Mouse (Mus musculus) forebrain, embryonic 13.5 days (tissue): ENCODE results near the gene Rnf180. TPM values are rescaled to one million over a fixed set of nuclear protein-coding genes. Genes with fewer than 3 reads are reported as not detected.

Experiments used
- ATAC-seq: fragments of 200-750 bp; cut with Nextera tagmentation; 2 replicates; pipeline ENCODE4 v1.8.0; 2017
- H3K27ac ChIP-seq: fragments of 300-500 bp; sonication (generic); 2 replicates; pipeline ENCODE4 v1.5.1; 2015; ENCODE audit warnings: inconsistent platforms, mild to moderate bottlenecking, moderate library complexity
- H3K27me3 ChIP-seq: fragments of 300-500 bp; sonication (generic); 2 replicates; pipeline ENCODE4 v1.6.1; 2015; ENCODE audit warnings: mild to moderate bottlenecking, inconsistent platforms
- H3K36me3 ChIP-seq: fragments of 300-500 bp; sonication (generic); 2 replicates; pipeline ENCODE4 v1.6.1; 2015; ENCODE audit warnings: mild to moderate bottlenecking, inconsistent platforms; ENCODE audit not compliant: poor library complexity, severe bottlenecking
- H3K4me1 ChIP-seq: fragments of 300-500 bp; sonication (generic); 2 replicates; pipeline ENCODE4 v1.6.1; 2015; ENCODE audit warnings: inconsistent platforms
- H3K4me2 ChIP-seq: fragments of 300-500 bp; sonication (generic); 2 replicates; pipeline ENCODE4 v1.6.1; 2015; ENCODE audit warnings: inconsistent platforms, mild to moderate bottlenecking, moderate library complexity
- H3K4me3 ChIP-seq: fragments of 300-500 bp; sonication (generic); 2 replicates; pipeline ENCODE4 v1.5.1; 2015; ENCODE audit warnings: mild to moderate bottlenecking, inconsistent platforms
- H3K9ac ChIP-seq: fragments of 300-500 bp; sonication (generic); 2 replicates; pipeline ENCODE4 v1.6.1; 2015; ENCODE audit warnings: mild to moderate bottlenecking, inconsistent platforms
- H3K9me3 ChIP-seq: fragments of 300-500 bp; sonication (generic); replicated peaks from 2 replicates; pipeline ENCODE4 v1.6.1; 2016; ENCODE audit warnings: inconsistent platforms
- WGBS: fragments of 180-500 bp; shearing (Covaris S2); methylation state at CpG from one replicate; pipeline ENCODE4 v1.1.7; 2015; 5-methylcytosine and 5-hydroxymethylcytosine counted together
- polyA plus RNA-seq: library from polyadenylated mRNA; unstranded; fragments of >200 nt; fragmentation: Nextera tagmentation; extraction: Ambion mirVana; gene quantifications from 2 replicates; pipeline ENCODE4 v1.2.1, GENCODE M21; 2015

The Rnf180 gene
- polyA plus RNA-seq, 1 experiment from 2014 or later, result 25.5 TPM

DNA sequence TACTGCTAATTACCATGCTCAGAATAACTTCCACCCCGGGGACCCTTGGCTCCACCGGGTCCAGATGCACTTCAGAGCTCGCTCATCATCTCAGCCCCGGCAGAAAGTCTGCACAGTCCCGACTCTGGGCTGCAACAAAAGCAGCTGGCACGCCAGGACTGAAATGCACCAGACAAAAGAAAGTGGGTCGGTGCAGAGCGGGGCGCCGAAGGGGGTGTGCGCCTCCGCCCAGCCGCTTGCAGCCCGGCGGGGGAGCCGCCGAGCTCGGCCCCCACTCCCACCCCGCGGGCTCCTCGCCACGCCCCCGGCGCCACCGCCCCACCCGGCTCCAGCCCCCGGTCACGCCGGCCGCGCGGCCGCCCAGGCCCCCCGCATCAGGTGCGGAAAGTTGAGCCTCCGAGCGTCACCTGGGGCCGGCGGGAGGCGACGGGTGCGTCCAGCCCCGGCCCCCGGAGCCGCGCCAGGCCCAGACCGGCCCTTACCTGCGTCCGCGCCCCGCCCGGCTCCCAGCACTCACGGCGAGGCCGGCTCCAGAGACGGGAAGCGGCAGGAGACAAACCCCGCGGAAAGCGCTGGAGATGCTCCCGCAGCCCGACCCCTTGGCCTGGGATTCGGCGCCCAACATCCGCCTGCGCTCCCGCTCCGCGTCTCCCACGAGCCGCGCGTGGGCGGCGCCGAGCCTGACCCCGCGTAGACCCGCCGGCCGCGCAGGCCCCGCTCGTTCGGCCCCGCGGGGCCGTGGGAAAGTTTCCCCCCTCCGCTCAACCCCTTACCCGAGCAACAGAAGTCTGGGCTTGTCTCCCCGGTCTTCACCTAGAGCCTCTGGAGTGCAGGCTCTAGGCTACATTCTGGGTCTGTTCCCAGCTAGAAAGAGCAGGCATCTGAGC lies 591 bp downstream of the Rnf180 start:
- Histone ChIP-seq H3K4me2 (peak overlapping the region; percentile 80), H3K27ac (peak overlapping the region; percentile 84), H3K36me3 (peaks cover 6% of the 10 kb centered on the region), H3K27me3 (no peaks in the 10 kb centered on the region), H3K4me1 (peaks cover 36% of the 10 kb centered on the region), H3K9ac (peak overlapping the region; percentile 94), H3K4me3 (peak overlapping the region; percentile 87), H3K9me3 (no peaks in the 10 kb centered on the region)
- ATAC-seq, result peak; percentile 90
- WGBS, result 0% methylated on average over 58 of the region's 91 CpGs

DNA sequence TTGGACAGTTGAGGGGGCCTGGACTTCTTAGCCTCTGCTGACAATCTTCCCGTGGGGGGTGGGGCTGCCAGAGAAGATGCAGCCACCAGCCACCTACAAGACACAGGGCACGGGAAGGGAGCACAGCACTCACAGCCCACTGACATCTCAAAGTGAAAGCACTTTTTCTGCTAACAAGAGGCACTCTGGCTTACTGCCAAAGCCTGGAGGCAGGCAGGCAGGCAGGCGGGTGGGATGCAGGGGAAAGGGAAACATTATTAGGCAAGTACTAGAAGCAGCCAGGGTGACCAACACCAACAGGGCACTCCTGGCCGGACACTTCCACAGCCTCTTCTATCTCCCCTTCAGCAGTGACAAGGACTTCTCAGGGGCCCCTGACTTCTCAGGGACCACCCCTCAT lies 2.8 kb downstream of the Rnf180 start:
- Histone ChIP-seq H3K9ac (peak overlapping the region; percentile 45), H3K4me3 (peak overlapping the region; percentile 6)

DNA sequence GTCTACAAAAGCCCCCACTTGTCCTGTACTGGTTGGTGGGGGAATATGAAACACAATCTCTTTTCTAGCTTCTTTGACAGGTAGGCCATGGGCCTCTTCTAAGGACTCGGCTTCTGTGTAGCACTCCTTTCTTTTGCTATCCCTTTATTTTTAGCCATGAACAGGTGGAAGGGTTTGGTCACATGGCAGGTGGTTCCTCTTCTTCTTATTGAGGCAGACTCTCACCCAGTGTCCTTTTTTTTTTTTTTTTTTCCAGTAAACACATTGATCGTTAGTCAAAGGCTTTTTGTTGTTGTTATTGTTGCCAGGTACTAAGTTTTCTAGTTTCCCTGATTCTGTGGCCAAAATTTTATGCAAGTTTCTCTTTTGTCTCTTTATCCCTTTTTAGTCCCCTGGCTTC lies 4.0 kb downstream of the Rnf180 start:
- Histone ChIP-seq H3K9ac (no peak overlapping the region), H3K4me3 (no peak overlapping the region), H3K27ac (no peak overlapping the region), H3K27me3 (no peaks in the 10 kb centered on the region), H3K4me2 (no peak overlapping the region), H3K9me3 (no peaks in the 10 kb centered on the region), H3K36me3 (peaks cover 13% of the 10 kb centered on the region), H3K4me1 (peaks cover 36% of the 10 kb centered on the region)
- no peak for ATAC-seq
- 79% methylated on average over 2 of the region's 2 CpGs for WGBS

More for the DNA sequence above, 2.8 kb downstream of the Rnf180 start:
- ATAC-seq, result peak; percentile 64
- Histone ChIP-seq H3K9me3 (no peaks in the 10 kb centered on the region), H3K27ac (peak overlapping the region; percentile 83), H3K36me3 (peaks cover 13% of the 10 kb centered on the region), H3K4me2 (peak overlapping the region; percentile 80), H3K4me1 (peaks cover 36% of the 10 kb centered on the region), H3K27me3 (no peaks in the 10 kb centered on the region)
- 15% methylated on average over 4 of the region's 4 CpGs for WGBS

DNA sequence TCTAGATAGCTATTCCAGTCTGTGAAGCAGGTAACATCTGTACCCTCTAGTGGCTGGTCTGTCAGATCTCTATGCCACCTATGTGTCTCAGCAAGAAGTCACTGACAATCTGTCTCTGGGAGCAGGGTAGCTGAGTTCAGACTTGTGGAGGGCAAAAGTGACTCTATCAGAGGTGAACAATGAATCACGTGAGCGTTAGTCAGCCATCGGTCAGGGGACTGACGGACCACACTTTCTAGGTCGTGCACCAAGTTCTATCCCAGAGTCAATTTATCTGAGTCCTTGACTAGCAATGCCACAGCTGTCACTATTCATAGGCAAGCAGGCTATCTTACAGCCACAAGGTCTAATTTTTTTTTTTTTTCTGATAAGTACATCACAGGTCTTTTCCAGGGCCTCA lies 4.6 kb downstream of the Rnf180 start:
- no peaks in the 10 kb centered on the region for H3K9me3 ChIP-seq
- peaks cover 36% of the 10 kb centered on the region for H3K4me1 ChIP-seq

DNA sequence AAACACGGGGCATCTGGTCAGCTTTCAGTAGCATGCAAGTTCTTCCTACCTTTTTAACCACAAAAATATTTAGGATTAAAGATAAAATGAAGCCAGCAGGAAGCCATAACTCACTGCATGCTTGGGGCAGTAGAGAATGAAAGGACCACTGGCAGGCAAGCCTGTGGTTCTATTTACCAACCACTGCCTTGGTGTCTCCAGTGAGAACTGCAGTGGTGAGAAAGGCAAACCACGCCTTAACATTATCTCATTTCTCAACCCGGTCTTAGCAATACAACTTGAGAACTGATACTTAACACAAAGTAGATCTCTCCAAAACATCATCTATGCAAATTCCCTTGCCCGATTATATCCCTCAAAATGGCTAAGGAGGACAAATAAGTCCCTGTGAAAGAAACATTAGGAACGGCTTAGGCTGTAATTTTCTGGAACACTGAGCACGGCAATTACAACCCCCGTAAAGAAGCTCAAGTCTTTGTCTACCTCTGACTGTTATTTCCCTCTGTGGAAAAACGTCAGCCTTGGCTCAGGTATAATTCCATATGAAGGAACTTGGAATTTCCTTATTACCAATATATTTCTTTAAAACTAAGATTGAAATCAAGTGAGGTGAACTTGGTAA lies 15.1 kb downstream of the Rnf180 start:
- no peak overlapping the region for H3K4me3 ChIP-seq
- H3K9ac ChIP-seq, result no peak overlapping the region
- no peaks in the 10 kb centered on the region for H3K36me3 ChIP-seq
- H3K27ac ChIP-seq, result no peak overlapping the region; the same call in 1 of the 2 replicates
- ATAC-seq, result peak; percentile 27; the same call in 1 of the 2 replicates
- H3K9me3 ChIP-seq, result no peaks in the 10 kb centered on the region
- WGBS, result 15% methylated on average over 8 of the region's 8 CpGs
- H3K4me1 ChIP-seq, result peaks cover 10% of the 10 kb centered on the region; the same call in 1 of the 2 replicates
- no peak overlapping the region for H3K4me2 ChIP-seq
- H3K27me3 ChIP-seq, result no peaks in the 10 kb centered on the region

More for the DNA sequence above, 4.6 kb downstream of the Rnf180 start:
- WGBS, result 93% methylated on average over 5 of the region's 5 CpGs
- Histone ChIP-seq H3K4me2 (no peak overlapping the region), H3K9ac (no peak overlapping the region), H3K4me3 (no peak overlapping the region), H3K27me3 (no peaks in the 10 kb centered on the region), H3K27ac (no peak overlapping the region), H3K36me3 (peaks cover 13% of the 10 kb centered on the region)
- ATAC-seq, result no peak

DNA sequence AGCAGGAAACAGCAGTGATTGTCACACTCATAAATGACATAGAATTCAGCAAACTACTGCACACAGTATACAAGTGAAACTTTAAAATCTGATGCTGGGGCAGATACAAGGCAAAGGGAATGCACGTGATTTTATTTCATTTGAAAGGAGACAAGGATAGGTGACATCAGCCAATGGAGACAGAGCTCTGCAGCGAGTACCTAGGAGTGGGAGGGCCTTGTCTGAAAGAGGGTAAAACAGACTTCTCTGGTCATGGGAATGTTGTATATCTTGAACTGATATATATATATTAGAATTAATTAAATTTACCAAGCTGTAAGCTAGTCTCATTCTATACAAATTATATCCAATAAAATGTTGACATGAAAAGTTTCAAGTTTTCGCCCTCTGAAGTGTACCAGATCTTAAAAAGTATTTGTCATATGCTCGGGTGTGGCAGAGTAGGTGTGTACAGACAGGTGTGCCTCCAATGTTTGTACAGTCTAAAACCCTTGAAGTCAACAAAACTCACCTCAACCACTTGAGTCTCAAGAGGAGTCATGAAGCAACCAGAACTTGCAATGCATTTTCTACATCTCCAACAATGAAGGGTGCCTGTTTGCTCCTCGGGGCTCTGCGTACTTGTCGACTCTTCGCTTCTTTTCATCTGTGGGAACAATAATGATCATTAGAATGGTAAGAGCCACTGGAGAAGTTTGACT lies 24.1 kb downstream of the Rnf180 start:
- 96% methylated on average over 8 of the region's 8 CpGs for WGBS
- Histone ChIP-seq H3K9me3 (peaks cover 14% of the 10 kb centered on the region), H3K4me2 (no peak overlapping the region), H3K27me3 (no peaks in the 10 kb centered on the region), H3K36me3 (peaks cover 21% of the 10 kb centered on the region), H3K4me1 (peaks cover 3% of the 10 kb centered on the region; the same call in 1 of the 2 replicates), H3K4me3 (no peak overlapping the region), H3K27ac (no peak overlapping the region), H3K9ac (no peak overlapping the region)
- ATAC-seq, result no peak

DNA sequence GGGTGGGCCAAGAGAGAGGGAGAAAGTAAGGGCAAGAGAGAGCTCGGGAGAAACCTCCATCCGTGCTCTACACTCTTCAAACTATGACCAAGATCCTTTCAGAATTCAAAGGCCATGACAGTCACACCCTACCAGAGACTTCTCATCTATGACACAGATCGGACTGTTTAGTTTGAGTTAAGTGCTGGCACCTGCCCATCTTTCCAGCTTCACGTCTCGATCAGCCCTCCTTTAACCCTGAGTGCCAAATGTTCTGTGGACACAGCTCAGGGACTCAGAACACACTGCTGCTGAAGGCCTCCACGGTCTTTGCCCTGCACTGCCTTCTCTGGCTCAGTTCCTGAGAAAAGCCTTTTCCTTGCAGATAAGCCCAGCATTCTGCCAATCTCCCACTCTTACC lies 27.2 kb downstream of the Rnf180 start:
- no peak overlapping the region for H3K4me3 ChIP-seq
- peak; percentile 65 for ATAC-seq
- no peak overlapping the region for H3K9ac ChIP-seq
- peaks cover 3% of the 10 kb centered on the region; the same call in 1 of the 2 replicates for H3K4me1 ChIP-seq
- H3K9me3 ChIP-seq, result peaks cover 3% of the 10 kb centered on the region
- no peak overlapping the region for H3K4me2 ChIP-seq
- no peak overlapping the region for H3K27ac ChIP-seq
- 72% methylated on average over 6 of the region's 6 CpGs for WGBS
- H3K36me3 ChIP-seq, result peaks cover 9% of the 10 kb centered on the region
- H3K27me3 ChIP-seq, result no peaks in the 10 kb centered on the region

DNA sequence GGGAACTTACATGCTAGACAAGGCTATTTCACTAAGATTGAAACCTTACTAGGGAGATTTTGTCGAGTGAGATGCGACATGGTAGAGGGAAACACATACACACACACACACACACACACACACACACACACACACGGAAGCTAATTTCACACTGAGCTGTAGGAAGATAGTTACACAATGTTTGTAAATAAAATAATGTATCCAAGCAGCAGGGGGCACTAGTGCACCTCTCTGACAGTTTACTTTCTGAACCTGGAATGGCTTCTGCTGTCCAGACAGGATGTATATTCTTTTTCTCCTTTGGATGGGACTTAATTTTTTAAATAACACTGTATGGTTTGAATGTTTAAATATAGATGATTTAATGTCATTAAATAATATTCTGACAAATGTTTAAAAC lies 27.9 kb downstream of the Rnf180 start:
- peaks cover 3% of the 10 kb centered on the region; the same call in 1 of the 2 replicates for H3K4me1 ChIP-seq
- peaks cover 6% of the 10 kb centered on the region; the same call in 1 of the 2 replicates for H3K36me3 ChIP-seq
- no peak overlapping the region for H3K4me3 ChIP-seq
- no peaks in the 10 kb centered on the region for H3K27me3 ChIP-seq
- peak; percentile 74; the same call in 1 of the 2 replicates for ATAC-seq
- H3K4me2 ChIP-seq, result no peak overlapping the region
- no peak overlapping the region for H3K27ac ChIP-seq
- H3K9me3 ChIP-seq, result no peaks in the 10 kb centered on the region
- WGBS, result 49% methylated on average over 3 of the region's 3 CpGs
- no peak overlapping the region for H3K9ac ChIP-seq

DNA sequence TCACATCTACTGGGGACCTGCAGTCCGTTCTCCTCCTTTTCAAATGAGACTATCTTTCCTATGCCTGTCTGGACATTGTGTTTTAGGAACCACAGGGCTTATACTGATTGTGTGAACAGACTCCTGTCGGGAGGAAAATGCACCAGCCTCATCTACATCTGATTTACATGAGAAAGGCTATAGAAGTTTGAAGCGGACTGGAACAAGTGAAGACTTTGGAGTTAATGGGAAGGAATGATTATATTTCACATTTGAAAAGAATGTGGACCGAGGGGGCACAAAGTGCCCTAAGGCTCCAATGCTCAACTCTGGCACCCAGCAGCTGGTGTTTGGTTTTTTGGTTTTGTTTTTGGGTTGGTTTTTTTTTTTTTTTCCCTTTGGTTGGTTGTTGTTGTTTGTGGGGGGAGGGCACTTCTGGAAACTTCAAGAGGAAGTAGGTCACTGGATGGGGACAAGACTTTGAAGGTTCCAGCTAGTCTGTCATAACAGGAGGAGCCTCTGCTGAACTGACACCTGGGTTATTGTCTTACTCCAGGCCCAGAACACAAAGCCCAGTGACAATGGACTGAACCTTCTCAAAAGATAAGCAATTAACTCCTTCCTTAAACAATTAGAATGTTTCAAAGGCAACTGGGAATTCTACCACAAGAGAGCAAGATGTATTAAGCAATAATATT lies 37.7 kb downstream of the Rnf180 start:
- peaks cover 8% of the 10 kb centered on the region; the same call in 1 of the 2 replicates for H3K36me3 ChIP-seq
- H3K4me3 ChIP-seq, result no peak overlapping the region
- peak; percentile 87 for ATAC-seq
- no peak overlapping the region for H3K4me2 ChIP-seq
- H3K9ac ChIP-seq, result no peak overlapping the region
- peak overlapping the region; percentile 76 for H3K27ac ChIP-seq
- peaks cover 21% of the 10 kb centered on the region for H3K4me1 ChIP-seq
- 0 out of 2 replicates have a peak, but pooled peaks cover 4% of the 10 kb centered on the region for H3K9me3 ChIP-seq
- no peaks in the 10 kb centered on the region for H3K27me3 ChIP-seq
- 2% methylated on average over 4 of the region's 4 CpGs for WGBS

DNA sequence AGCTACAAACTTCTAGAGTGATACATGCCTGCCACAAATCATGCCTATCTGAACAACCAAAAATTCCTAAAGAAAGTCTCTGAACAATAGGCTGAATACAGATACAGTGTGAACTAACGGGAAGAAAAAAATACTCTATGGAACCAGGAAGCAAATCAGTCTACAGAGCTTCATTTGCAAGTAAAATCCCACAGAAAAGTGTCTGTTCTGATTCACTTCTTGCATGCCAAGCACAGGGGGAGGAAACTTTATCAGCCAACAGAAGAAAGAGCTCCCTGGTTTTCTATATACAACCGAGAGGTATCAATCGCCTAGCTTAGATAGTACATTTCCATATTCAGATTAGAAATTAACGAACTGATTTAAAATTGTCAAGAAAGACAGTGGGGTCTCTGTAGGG lies 43.8 kb downstream of the Rnf180 start:
- Histone ChIP-seq H3K4me1 (peaks cover 27% of the 10 kb centered on the region), H3K4me3 (no peak overlapping the region), H3K27ac (peak overlapping the region; percentile 89), H3K4me2 (peak overlapping the region; percentile 48), H3K9me3 (no peaks in the 10 kb centered on the region), H3K36me3 (peaks cover 7% of the 10 kb centered on the region; the same call in 1 of the 2 replicates), H3K27me3 (no peaks in the 10 kb centered on the region), H3K9ac (no peak overlapping the region)
- peak; percentile 46 for ATAC-seq
- 15% methylated on average over 4 of the region's 4 CpGs for WGBS

DNA sequence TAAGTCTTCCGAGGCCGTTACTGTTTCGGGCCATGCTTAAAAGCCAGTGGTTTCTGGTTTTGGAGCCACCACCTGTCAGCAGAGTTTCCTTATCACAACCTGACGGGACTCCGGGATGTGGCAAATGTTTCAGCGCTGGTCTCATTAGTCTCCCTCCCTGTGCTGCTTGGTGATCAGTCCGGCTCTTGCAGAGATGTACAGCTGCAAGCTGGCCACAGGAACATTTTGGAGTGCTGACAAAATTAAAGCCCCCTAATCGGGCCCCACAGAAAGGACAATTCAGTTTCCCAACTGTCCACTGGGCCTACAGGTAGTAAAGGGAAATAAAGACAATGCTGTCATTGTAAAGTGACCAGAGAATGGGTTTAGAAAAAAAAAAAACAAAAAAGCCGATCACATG lies 44.4 kb downstream of the Rnf180 start:
- H3K4me2 ChIP-seq, result peak overlapping the region; percentile 48
- ATAC-seq, result peak; percentile 60
- peak overlapping the region; percentile 45 for H3K9ac ChIP-seq
- no peaks in the 10 kb centered on the region for H3K27me3 ChIP-seq
- H3K36me3 ChIP-seq, result peaks cover 10% of the 10 kb centered on the region
- 29% methylated on average over 9 of the region's 9 CpGs for WGBS
- H3K27ac ChIP-seq, result peak overlapping the region; percentile 89
- no peaks in the 10 kb centered on the region for H3K9me3 ChIP-seq
- peak overlapping the region; percentile 23 for H3K4me3 ChIP-seq
- H3K4me1 ChIP-seq, result peaks cover 27% of the 10 kb centered on the region
